Mouse (Mus musculus): ENCODE measurements around the gene Gzma. TPM values are rescaled to one million over a fixed set of nuclear protein-coding genes. Genes with fewer than 3 reads are reported as not detected.

Gene Gzma
- polyA plus RNA-seq, 1 experiment = 6.4 TPM

GRCm38 (mm10) chr13:113047647-113048046 is 53.1 kb downstream of the Gzma start:
- H3K4me3 ChIP-seq (replicated peaks; ENCODE audit: extremely low read depth, low read depth, low read length) = no peak overlapping the region
- DNase-seq = no peak
- TF ChIP-seq CTCF (IDR thresholded peaks at IDR 0.05; ENCODE audit: insufficient read depth, low read length) (no peak), POLR2A (IDR thresholded peaks at IDR 0.05; ENCODE audit: borderline replicate concordance, extremely low read depth, low read depth, low read length) (no peak)
- H3K4me1 ChIP-seq (ENCODE audit: control insufficient read depth, insufficient read depth, low read length) = peaks cover 2% of the 10 kb centered on the region; the same call in 1 of the 2 replicates
- WGBS = 66% methylated on average over 3 of the region's 3 CpGs

- DNase-seq = no peak
- TF ChIP-seq POLR2A (IDR thresholded peaks at IDR 0.05; ENCODE audit: borderline replicate concordance, extremely low read depth, low read depth, low read length) = no peak
- peaks cover 2% of the 10 kb centered on the region; the same call in 1 of the 2 replicates for H3K4me1 ChIP-seq (ENCODE audit: control insufficient read depth, insufficient read depth, low read length)
- no peak overlapping the region for H3K4me3 ChIP-seq (replicated peaks; ENCODE audit: extremely low read depth, low read depth, low read length)
Observed at GRCm38 (mm10) chr13:113047018-113047417, 53.8 kb downstream of the Gzma start.

- H3K4me1 ChIP-seq (ENCODE audit: control insufficient read depth, insufficient read depth, low read length) = peaks cover 2% of the 10 kb centered on the region; the same call in 1 of the 2 replicates
- H3K4me3 ChIP-seq (replicated peaks; ENCODE audit: extremely low read depth, low read depth, low read length) = peak within 1 kb of the TSS; percentile 73
- peak; percentile 60 for DNase-seq
- 4% methylated on average over 21 of the region's 21 CpGs for WGBS
- TF ChIP-seq POLR2A (IDR thresholded peaks at IDR 0.05; ENCODE audit: borderline replicate concordance, extremely low read depth, low read depth, low read length) (no peak), CTCF (IDR thresholded peaks at IDR 0.05; ENCODE audit: insufficient read depth, low read length) (no peak)
Observed at GRCm38 (mm10) chr13:113046211-113046883, 54.4 kb downstream of the Gzma start, which contains the start of gene Gpx8. TSS of gene Gpx8 (minus strand) at chr13:113046410.

GRCm38 (mm10) chr13:113045458-113046110 is 55.2 kb downstream of the Gzma start:
- Histone ChIP-seq H3K4me1 (ENCODE audit: control insufficient read depth, insufficient read depth, low read length) (peaks cover 2% of the 10 kb centered on the region; the same call in 1 of the 2 replicates), H3K4me3 (replicated peaks; ENCODE audit: extremely low read depth, low read depth, low read length) (peak overlapping the region; percentile 73)
- DNase-seq = no peak
- TF ChIP-seq POLR2A (IDR thresholded peaks at IDR 0.05; ENCODE audit: borderline replicate concordance, extremely low read depth, low read depth, low read length) (no peak), CTCF (IDR thresholded peaks at IDR 0.05; ENCODE audit: insufficient read depth, low read length) (no peak)
- WGBS = 13% methylated on average over 18 of the region's 18 CpGs

GRCm38 (mm10) chr13:113044876-113045275 is 55.9 kb downstream of the Gzma start:
- H3K4me1 ChIP-seq (ENCODE audit: control insufficient read depth, insufficient read depth, low read length) = peaks cover 2% of the 10 kb centered on the region; the same call in 1 of the 2 replicates
- 48% methylated on average over 3 of the region's 3 CpGs for WGBS
- DNase-seq = no peak
- no peak for TF ChIP-seq POLR2A (IDR thresholded peaks at IDR 0.05; ENCODE audit: borderline replicate concordance, extremely low read depth, low read depth, low read length)
- no peak for TF ChIP-seq CTCF (IDR thresholded peaks at IDR 0.05; ENCODE audit: insufficient read depth, low read length)
- no peak overlapping the region for H3K4me3 ChIP-seq (replicated peaks; ENCODE audit: extremely low read depth, low read depth, low read length)

Other genes with a start within 250 kb of the Gzma start
- 5.0 and 8.2 TPM in 2 replicates for gene Mtrex, start 173.6 kb downstream of the Gzma start, polyA plus RNA-seq (2012; rRNA removed)
- gene Dhx29, start 173.5 kb downstream of the Gzma start, polyA plus RNA-seq (2012; rRNA removed) = 3.3 and 5.4 TPM in 2 replicates
- gene Ccno, start 113.2 kb downstream of the Gzma start, polyA plus RNA-seq (2012; rRNA removed) = 5.9 and 8.4 TPM in 2 replicates
- gene Mcidas, start 107.1 kb downstream of the Gzma start, polyA plus RNA-seq (2012; rRNA removed) = 0.47 and 0.66 TPM in 2 replicates
- 0.27 and 0.54 TPM in 2 replicates for gene Cdc20b, start 65.9 kb downstream of the Gzma start, polyA plus RNA-seq (2012; rRNA removed)
- 6.8 and 10.6 TPM in 2 replicates for gene Gpx8, start 54.6 kb downstream of the Gzma start, polyA plus RNA-seq (2012; rRNA removed)
- gene Esm1, start 108.7 kb upstream of the Gzma start, polyA plus RNA-seq (2012; rRNA removed) = 5.7 and 12.2 TPM in 2 replicates
- gene Gzmk, start 124.9 kb upstream of the Gzma start, polyA plus RNA-seq (2012; rRNA removed) = 0.11 TPM in 1 of 2 replicates, not detected in the other
- gene BC067074, start 192.2 kb upstream of the Gzma start, polyA plus RNA-seq (2012; rRNA removed) = 4.2 and 6.2 TPM in 2 replicates